Mouse (Mus musculus) E14TG2a.4 (cell line): ENCODE data around the gene Dpp6.

Experiments
- CTCF ChIP-seq: conservative IDR thresholded peaks from 2 replicates; pipeline ENCODE4 v1.5.1; 2014; ENCODE audit warnings: low read length
- NANOG ChIP-seq: IDR thresholded peaks from 2 replicates; pipeline ENCODE4 v1.6.1; 2014; ENCODE audit warnings: borderline replicate concordance, low read length, mixed read lengths

- TF ChIP-seq CTCF (no peak), NANOG (no peak)
Measured at GRCm38 (mm10) chr5:27714356-27714755, 897.4 kb downstream of the Dpp6 start.
